Mouse (Mus musculus) olfactory bulb, adult 2 months (tissue): ENCODE results near the gene Pip4p1.
"Not testable (repeated sequence)": the region's sequence is repeated elsewhere in the genome, so short reads cannot be mapped to it uniquely, and the experiment has no call there.

Experiments used
- CTCF ChIP-seq: fragments of 200-500 bp; IDR thresholded peaks from 2 replicates; pipeline ENCODE4 v1.5.1; 2012; ENCODE audit warnings: low read depth, mild to moderate bottlenecking, low read length, moderate library complexity; ENCODE audit not compliant: insufficient read depth
- POLR2A ChIP-seq: fragments of 200-500 bp; IDR thresholded peaks from 2 replicates; pipeline ENCODE4 v1.6.1; 2012; ENCODE audit warnings: mild to moderate bottlenecking, low read depth, low read length, moderate library complexity; ENCODE audit not compliant: insufficient read depth

DNA sequence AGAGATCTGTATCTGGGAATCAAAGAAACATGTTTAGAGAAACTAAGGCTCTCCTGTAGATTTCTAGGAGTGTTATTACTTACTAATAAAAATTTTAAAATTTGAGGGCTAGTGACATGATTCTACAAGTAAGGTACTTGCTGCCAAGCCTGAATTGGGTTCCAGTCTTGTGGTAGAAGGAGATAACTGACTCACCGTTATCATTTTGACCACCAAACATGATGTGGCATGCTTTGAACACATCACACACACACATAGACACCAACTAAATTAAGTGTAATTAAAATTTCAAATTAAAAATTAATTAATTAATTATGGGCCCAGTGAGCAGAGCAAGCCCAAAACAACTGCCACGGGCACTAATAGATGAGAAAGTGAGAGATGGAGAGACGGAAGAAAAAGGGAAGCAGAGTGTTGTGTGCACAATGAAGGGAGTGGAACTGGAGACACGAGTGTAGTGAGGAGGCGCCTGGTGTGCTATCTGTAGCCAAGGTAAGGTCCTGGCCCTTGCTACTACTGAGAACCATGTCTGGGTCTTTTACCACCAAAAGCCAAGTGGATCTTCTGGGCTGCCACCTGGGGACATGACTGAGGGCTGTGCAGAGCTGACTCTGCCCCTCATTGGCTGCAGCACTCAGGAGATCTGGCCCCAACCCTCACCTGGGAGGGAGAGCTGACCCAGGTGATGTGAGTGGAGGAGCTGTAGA, 27.8 kb upstream of the Pip4p1 start:
- not testable (repeated sequence) for TF ChIP-seq CTCF, POLR2A
